Mouse (Mus musculus) cerebellum, adult 2 months (tissue): ENCODE results near the gene Htr7.

Experiments
- CTCF ChIP-seq: fragments of 200-500 bp; IDR thresholded peaks from 2 replicates; pipeline ENCODE4 v1.5.1; 2011; ENCODE audit warnings: low read depth, mild to moderate bottlenecking, control low read depth, low read length, moderate library complexity, borderline replicate concordance; ENCODE audit not compliant: insufficient read depth
- POLR2A ChIP-seq: fragments of 200-500 bp; IDR thresholded peaks from 2 replicates; pipeline ENCODE4 v1.6.1; 2011; ENCODE audit warnings: low read length, control low read depth, borderline replicate concordance; ENCODE audit not compliant: insufficient read depth

GRCm38 (mm10) chr19:35949888-35950287 is 107.4 kb downstream of the Htr7 start:
- TF ChIP-seq CTCF (no peak), POLR2A (no peak)
